Mouse (Mus musculus) cerebellum, postnatal 4 days (tissue): ENCODE data around the gene Atp1a3.

Experiments used
- DNase-seq, 2 experiments: peaks; one replicate each; pipeline ENCODE4 v3.0.0; 2022; ENCODE audit warnings: low spot score in 2 of 2, mixed read lengths in 1 of 2

The Atp1a3 gene

DNA sequence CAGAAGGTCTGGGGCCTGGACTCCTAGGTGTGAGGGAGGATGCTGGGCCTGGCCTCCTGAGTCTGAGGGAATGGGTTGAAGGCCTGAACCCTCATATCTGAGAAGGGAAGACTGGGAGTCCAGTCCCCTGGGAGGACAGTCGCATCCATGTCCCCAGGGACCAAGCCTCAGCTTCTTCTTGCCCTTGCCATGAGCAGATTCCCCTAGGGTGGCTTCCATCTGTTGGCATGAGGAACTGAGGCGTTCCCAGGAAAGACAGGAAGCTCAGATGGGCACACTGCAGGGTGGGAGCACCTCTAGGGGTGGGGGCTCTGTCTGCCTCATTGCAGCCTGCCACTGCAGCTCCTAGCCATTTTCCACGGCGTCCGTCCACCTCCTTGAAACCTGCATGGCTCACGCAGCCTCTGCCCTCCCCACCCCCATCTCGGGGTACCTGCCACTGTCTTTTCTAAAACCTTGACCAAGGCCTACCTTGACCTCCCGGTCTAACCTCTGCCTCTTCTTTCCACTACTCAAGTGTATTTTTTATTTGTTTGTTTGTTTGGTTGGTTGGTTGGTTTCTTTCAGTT lies 1.9 kb downstream of the Atp1a3 start:
- DNase-seq: no peak

DNA sequence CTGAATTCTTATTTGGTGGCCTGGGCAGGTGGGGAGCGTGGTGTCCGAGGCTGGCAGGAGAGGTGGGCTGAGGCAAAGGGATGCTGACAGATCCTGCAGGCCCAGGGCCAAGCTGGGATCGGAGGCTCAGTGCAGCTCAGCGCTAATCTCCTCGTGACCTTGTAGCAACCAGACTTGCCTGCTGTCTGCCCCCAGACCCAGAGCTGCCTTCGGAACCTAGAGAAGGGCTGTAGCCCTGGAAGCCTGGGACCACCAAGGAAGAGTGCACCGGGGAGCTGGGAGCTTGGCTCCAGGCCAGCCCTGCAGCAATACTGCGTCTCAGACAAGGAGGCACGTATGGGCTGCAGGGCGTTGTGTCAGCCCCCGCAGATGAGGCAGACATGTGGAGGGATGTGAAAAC lies 2.5 kb downstream of the Atp1a3 start:
- DNase-seq: no peak

DNA sequence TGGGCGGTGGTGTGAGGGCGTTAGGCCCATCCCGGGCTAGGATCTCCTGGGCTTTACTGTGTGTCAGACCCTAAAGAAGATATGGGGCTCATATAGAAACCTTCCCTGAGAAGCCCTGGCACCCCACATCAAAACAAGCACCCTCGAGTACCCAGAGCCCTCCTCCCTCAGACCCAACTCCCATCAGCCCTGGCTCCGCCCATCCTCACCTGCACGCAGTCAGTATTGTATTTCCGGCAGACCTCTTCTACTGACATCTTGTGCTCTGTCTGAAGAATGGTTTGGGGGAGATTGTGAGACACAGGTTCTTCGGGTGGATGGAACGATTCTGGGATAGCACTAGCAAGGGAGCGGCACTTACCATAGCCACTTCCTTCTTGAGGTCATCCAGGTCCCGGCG lies 5.0 kb downstream of the Atp1a3 start:
- no peak for DNase-seq

DNA sequence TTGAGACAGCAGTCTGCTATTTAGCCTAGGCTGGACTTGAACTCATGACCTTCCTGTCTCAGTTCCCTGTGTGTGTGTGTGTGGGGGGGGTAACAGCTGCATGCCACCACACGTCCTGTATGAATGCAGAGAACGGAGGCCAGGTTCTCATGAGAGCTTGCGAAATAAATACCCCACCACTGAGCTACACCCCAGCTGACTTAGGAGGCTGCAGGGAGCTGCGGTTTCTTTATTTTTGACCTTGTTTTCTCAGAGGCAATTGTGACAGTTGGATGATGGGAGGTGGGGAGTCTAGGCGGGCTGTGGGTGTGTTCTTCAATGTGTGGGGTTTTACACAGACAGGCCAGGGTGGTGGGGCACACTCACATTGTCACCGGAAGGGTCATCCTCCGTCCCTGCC lies 5.5 kb downstream of the Atp1a3 start:
- no peak for DNase-seq

DNA sequence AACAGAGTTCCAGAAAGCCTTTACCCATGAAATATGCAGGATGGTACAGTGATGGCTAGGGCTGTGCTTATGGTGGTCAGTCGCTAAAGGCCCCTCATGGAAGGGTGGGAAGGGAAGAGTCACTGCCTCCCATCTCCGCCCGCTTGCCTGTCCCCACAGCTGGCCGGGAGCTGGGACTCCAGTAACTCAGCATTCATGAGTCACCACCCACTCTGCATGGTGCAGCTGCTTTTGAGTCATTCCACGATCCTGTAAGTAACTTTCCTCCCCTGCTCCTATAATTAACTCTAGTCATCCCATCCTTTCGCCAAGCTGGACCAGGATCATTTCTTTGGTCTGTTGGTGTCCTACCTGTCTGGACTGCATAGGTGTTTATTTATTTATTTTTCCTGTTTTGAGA lies 12.7 kb downstream of the Atp1a3 start:
- DNase-seq: no peak

DNA sequence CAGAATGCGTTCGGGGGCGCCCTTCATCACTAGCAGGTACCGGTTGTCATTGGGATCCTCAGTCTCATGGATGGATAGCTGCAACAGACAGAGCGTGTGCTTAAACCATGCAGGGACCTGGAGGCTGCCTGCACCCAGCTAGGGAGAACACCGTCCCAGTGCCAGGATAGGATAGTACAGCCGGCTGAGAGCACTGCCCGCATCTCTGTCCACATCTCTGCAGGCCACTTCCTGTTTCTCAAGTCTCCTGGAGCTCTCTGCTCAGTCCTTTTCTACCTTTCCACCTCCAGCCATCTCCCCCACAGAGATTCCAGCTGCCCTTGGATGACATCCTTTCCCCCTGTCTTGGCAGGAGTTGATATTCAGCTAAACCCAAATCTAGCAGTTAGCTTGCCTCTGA lies 15.3 kb downstream of the Atp1a3 start:
- no peak for DNase-seq

DNA sequence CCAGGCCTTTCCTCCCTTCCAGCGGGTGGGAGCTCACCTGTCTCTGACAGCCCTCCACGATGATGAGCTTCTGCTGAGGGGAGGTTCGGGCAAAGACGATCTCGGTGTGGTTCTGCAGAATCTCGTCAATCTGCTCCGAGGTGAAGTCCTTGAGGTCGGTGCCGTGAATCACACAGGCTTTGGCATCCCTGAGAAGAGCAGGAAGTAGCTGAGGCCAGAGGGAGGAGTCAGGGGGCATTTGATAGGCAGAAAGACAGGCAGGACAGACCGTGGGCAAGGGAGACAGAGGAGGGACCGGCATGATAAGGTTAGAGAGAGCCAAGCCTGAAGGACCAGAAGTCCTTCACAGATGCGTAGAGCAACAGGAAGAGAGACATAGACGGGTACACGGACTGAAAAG lies 17.8 kb downstream of the Atp1a3 start:
- DNase-seq: no peak

DNA sequence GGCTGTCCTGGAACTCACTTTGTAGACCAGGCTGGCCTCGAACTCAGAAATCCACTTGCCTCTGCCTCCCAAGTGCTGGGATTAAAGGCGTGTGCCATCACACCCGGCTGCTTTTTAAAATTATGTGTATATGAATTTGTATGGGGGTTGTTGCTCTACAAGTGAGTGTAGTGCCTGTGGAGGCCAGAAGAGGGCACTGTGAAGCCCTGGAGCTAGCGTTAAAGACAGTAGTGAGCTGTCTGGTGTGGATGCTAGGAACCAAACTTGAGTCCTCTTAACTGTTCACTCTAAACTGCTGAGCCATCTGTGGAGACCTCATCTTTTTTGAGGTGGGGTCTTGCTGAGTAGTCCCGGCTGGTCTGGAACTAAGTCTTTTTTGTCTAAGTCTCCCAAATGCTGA lies 20.0 kb downstream of the Atp1a3 start:
- no peak for DNase-seq

DNA sequence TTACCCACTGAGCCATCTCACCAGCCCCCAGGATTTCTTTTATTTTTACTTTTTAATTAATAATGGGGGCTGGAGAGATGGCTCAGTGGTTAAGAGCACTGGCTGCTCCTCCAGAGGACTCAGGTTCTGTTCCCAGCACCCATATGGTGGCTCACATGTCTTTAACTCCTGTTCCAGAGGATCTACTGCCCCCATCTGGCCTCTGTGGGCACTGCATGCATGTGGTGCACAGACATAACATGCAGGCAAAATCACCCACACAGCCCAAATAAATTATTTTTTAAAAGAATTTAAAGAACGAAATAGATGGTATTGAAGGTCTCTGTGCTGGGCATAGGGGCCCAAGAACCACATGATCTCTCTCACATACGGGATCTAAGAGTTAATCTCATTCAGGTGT lies 21.5 kb downstream of the Atp1a3 start:
- no peak for DNase-seq

DNA sequence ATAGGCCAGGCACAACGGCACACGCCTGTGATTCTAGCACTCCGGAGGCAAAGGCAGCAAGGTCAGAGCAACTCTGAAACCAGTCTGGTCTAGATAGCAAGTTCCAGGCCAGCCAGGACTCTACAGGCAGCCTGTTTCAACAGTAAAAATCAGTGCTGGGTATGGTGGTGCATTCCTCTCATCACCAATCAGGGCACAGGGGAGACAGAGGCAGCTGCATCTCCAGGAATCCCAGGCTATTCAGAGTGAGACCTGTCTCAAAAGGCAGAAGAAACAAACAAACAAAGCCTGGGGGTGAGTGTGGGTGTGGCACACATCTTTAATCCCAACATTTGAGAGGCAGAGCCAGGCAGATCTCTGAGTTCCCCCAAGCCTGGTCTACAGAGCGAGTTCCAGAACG lies 22.4 kb downstream of the Atp1a3 start:
- DNase-seq: no peak

DNA sequence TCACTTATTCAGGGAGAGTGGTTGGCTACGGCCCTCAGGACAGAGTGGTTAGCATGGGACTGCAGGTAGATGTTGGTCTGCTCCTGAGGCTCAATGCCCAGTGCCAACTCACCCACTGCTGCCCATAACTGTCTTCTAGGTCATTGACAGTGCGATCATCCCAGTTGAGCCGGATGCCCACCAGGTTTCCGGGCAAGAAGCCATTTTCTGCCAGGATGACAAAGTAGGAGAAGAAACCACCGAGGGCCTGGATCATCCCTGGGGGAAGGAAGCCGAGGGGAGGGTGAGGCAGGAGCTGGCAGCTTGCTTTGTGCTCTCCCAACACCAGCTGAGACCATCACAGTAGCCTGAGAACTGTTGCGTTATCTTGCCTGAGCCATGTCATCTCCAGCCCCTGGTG lies 25.3 kb downstream of the Atp1a3 start:
- DNase-seq: no peak

DNA sequence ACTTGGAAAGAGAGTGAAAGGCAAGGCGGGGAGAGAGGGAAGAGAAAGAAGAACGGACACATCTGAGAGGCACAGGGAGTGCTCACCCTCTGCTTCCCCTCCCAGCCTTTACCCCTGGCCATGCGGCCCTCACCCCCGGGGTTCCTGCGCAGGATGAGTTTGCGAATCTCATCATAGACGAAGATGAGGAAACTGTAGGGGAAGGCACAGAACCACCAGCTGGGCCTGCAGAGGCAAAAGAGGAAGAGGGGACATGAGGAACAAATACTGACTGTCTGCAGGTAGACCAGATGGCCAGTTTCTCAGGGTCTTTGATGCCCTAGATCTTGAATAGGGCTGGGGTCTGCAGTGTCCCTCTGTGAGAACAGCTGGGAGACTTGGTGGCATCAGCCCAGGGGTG lies 27.0 kb downstream of the Atp1a3 start:
- no peak for DNase-seq

DNA sequence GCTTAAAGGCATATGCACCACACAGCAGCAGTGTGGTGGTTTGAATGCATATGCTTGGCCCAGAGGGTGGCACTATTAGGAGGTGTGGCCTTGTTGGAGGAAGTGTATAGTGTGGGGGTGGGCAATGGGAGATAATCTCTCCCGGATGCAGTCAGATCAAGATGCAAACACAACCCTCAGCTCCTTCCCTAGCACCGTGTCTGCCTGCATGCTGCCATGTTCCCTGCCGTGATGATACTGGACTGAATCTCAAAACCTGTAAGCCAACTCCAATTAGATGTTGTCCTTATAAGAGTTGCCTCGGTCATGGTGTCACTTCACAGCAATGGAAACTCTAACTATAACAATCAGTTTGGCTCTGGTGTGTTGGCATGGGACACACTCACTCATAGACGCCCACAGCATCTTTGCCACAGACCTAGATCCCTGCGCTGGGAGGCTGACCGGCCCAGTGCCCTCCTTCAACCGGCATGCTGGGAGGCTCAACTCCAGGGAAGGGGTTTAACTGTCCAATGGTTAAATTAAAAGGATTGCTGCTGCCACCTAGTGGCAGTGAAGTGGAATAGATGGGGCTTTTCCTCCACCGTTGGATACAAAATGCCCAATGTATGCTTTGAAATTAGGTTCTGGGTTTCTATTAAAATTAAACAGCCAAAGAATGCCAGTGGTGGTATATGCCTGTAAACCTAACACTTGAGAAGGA lies 30.7 kb downstream of the Atp1a3 start:
- peak in 1 of 2 experiments; percentile 42 for DNase-seq

DNA sequence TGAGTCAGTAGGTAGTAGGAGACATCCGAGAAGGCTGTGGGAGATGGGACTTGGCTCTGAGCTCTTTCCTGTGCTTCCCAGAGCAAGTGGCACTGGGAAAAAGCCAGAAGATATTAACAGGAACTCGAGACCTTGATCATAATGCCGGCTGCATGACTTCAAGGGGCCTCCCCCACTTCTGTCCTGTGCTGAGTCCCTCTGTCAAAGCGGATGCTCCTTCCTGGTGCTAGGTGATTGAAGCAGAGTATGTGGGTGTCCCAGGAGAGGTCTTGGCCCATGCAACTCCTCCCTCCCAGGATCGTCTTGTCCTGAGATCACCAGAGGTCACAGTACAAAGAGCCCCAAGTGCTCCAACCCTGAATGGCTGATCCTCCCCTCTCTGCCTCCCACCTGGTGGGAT lies 31.9 kb downstream of the Atp1a3 start:
- DNase-seq: no peak

DNA sequence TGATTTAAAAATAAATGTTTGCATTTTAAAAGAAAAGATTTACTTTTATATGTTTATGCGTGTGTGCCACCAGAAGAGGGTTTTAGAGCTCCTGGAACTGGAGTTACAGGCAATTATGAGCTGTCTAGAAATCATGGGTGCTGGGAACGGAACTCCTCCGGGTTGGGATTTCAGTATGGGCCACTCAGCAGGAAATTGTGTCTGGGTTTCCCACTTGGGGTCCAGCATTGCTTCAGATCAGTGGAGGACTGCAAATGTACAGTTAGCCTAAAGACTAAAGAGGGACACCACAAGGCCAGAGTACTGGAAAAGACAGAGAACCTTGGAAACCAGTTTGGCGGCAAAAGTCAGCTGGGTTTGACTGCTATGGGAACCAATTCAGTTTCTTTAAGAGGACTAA lies 32.5 kb downstream of the Atp1a3 start:
- DNase-seq: no peak

DNA sequence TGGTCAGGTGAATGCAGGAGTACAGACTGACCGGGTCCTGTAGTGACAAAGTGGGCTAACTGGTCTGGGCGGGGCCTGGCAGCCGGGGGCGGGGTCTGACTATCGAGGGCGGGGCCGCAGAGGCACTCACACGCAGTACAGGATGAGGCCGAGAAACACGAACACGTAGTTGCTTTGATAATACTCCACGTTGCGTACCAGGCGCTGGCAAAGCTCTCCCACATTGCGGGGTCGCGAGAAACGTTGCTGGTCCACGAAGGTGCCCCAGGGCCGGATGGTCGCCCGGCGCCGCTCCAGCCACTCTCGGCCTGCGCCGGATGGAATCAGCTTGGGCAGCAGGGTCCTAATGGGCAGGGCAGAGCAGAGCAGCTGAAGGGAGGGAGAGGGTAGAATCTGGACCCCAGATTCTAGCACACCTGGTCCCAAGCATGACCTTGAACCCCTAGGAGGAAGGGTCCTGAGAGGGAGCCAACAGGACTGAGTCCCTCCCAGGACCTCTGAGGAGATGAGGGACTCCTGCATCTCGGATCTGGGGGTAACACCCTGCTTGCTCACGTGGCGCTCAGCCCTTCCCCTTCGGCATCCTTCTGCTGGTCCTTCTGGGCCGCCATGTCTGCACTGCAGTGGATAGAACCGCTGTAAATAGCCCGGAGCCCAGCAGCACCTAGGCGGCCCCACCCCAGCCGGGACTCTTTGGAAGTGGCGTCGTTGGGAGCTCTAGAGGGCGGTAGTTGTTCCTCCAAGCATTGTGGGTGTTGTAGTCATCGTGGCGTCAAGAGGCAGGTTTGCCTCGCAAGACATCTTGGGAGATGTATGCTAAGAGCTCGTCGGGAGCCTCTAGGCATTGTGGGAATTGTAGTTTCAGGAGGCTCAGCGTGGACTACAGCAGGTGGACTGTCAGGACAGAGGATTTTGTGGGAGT lies 33.5 kb downstream of the Atp1a3 start, which contains the start of gene Rabac1:
Gene Rabac1 (minus strand): TSS at position 783 of the 922 bp plus-strand sequence.
- DNase-seq: peak; percentile 61 to 80

DNA sequence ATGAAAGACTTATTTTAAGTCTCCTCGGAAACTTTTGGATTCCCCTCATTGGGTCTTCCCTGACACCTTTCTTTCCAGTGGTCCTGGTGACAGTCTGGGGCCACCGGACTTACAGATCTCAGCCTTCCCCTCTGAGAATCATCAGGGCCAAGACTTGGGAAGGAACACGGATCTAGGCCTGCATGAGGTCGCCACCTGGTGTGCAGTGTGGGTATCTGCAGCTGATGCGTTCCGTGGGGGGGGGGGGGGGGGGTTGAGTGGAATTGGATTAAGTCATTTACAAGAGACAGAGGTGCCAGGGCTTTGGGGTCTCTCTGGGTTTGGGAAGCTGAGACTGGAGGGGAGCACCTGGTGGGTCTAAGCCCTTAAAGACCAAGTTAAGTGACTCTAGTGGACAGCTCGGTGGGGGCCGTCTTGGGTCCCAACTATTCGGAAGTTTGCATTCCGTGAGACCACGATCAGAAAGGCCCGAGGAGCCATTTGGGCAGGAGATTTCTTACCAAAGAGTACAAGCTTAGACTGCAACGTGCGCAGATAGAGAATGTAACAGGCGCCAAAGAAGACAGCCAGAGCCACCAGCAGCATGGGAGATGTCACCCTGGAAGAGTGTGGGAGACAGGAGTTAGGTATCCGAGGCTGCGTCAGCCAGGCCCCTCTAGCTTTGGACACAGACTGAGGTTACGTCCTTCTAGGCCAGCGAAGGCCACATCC lies 34.3 kb downstream of the Atp1a3 start:
- DNase-seq: peak in 1 of 2 experiments; percentile 37

DNA sequence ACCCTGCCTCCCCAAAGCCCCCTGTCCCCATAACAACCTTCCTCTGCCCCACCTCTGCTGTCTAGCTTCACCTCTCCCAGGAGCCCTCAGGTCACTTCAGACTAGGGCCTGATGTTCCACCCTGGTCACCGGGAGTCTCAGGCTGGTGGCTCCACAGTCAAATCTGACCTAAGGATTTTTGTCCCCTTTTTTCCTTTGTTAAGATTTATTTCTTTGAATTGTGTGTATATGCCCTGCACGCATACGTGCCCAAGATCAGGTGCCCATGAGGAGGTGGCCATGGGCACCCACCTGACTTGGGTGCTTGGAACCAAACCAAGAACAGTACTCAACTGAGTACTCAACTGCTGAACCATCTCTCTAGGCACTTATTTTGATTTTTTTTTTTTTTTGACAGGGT lies 35.4 kb downstream of the Atp1a3 start:
- no peak for DNase-seq

DNA sequence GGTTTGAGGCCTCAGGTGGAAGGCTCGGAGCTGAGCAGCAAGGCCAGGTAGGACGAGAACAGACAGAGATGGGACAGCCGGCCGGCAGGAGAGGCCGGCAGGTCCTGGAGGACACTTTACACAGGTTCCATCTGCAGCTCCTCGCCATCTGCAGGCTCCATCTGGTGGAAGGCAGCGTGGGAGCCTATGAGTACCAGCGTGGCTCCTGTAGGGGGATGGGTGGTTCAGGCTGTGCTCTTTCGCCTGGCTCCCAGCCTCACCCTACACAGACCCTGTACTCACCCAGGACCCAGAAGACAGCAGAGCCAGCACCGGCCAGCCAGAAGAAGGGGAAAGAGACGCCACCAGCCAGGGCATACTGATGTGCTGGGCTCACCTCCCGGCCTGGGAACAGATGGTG lies 36.0 kb downstream of the Atp1a3 start:
- DNase-seq: no peak

DNA sequence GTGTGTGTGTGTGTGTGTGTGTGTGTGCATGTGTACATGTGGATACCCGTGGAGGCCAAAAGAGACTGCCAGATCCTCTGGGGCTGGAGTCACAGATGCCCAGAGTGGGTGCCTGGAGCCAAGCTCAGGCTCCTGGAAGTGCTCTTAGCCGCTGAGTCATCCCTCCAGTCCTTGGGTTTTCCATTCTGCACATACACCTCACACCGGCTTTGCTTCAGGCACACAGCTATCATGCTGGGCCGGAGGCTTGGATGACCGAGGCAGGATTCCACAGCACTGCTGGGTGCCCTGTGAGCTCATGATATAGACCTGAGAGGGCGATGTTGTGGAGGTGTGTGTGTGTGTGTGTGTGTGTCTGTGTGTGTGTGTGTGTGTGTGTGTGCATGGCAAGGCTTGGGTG lies 37.3 kb downstream of the Atp1a3 start:
- DNase-seq: no peak

DNA sequence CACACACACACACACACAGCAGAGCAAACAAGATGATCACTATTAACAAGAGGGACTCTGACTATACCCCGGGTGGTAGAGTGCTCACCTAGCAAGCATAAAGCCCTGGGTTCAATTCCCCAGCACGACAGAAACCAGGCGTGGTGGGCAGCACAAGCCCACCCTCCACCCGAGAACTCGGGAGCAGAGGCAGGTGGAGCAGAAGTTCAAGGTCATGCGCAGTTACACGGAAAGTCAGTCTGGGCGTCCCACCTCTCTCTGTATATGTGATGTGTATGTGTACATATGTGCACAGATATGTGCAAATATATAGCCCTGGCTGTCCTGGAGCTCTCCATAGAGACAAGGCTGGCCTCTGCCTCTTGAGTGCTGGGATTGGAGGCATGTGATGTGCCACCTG lies 37.8 kb downstream of the Atp1a3 start:
- DNase-seq: no peak

DNA sequence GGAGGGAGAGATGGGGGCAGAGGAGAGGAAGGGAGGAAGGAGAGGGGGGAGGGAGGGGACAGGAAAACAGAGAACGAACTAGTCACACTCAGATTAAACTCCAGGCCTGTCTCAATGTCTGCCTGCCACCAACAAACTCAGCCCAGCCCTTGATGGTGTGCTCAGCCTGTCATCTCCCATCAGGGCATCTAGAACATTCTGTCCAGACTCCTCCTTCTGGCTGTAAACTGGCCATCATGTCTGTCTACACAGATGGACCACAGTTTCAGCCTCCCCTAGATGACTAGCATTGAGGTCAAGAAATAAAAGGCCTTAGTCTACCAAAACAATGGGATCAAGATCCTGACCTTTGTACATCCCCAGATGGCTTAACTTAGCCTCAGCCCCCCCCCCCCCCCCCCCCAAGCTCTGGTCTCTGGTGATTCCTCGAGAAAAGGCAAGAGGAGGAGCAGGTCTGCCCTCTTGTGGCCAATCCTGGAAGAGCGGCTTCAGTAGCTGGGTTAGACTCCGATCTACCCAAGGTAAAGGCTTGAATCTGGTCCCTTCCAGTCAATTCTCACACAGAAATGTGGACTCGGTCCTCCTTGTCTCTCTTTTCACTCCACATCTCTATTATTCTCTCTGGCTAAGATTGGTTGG lies 40.7 kb downstream of the Atp1a3 start:
- peak; percentile 73 to 89 for DNase-seq
